Mouse (Mus musculus): Measurements from ENCODE around the gene Bola2. TPM values are rescaled to one million over a fixed set of nuclear protein-coding genes. Genes with fewer than 3 reads are reported as not detected.
A peak's percentile ranks its signal among the peaks of the same experiment; 100 is the strongest.
"Not testable (repeated sequence)": the region's sequence is repeated elsewhere in the genome, so short reads cannot be mapped to it uniquely, and the experiment has no call there.

The Bola2 gene
- total RNA-seq, 1 experiment from 2014 or later = 78.3 TPM

DNA sequence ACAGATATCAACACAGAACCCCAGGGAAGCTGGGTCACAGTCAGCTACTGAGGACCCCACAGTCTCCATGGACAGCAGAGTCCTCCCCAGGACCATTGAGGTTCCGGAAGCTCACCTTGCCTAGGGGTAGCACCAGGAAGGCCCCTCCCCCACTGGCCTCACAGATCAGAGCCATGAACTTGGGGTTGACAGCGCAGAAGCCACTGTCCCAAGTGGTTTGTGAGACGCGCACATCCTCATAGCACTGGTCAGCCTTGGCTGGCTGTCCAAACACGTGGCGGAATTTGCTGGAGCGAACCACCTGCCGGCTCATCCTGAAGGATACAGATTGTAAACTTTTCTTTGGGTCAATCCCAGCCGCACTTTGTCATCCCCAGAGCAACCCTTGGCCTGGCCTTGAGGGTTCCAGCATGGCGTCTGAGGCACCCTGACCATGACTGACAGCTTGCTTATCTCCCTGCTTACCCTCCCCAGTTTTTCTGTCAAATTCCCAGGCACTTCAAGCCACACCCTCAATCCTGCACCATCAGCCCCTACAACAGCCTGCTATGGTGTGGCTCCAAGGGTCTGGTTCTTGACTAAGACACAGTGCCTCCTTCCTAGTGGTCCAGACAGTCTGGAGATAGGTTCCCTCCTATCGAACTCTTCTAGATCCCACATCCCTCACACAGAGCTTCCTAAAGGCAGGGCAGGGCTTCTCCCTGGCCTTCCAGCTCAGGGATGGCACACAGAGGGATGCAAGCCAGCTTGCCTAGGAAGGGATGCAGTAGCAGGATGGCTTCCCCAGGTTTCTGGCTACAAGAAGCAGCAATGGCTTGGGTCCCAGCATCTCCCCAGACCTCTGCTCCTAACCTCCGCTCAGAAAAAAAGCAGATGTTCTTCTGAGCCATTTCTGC, 7.9 kb downstream of the Bola2 start:
- no peak for ATAC-seq (replicated peaks; ENCODE audit: insufficient number of reproducible peaks, low FRiP score, low TSS enrichment, poor library complexity, severe bottlenecking)

DNA sequence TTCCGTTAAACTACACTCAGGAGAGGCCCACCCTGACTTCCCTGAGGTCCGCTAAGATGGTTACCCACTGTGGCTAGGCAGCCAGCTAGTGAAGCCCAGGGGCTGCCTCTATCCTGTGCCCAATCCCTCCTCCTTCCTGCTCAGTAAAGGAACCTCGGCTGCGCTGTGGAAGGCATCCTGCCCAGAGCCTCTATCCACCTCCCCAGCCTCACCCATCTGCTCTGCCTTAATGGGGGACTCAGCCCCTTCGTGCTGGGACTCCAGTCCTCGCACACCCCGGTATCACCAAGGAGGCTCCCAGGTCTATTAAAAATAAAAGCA, 8.5 kb downstream of the Bola2 start:
- peak; percentile 9 for ATAC-seq (replicated peaks; ENCODE audit: insufficient number of reproducible peaks, low FRiP score, low TSS enrichment, poor library complexity, severe bottlenecking)

DNA sequence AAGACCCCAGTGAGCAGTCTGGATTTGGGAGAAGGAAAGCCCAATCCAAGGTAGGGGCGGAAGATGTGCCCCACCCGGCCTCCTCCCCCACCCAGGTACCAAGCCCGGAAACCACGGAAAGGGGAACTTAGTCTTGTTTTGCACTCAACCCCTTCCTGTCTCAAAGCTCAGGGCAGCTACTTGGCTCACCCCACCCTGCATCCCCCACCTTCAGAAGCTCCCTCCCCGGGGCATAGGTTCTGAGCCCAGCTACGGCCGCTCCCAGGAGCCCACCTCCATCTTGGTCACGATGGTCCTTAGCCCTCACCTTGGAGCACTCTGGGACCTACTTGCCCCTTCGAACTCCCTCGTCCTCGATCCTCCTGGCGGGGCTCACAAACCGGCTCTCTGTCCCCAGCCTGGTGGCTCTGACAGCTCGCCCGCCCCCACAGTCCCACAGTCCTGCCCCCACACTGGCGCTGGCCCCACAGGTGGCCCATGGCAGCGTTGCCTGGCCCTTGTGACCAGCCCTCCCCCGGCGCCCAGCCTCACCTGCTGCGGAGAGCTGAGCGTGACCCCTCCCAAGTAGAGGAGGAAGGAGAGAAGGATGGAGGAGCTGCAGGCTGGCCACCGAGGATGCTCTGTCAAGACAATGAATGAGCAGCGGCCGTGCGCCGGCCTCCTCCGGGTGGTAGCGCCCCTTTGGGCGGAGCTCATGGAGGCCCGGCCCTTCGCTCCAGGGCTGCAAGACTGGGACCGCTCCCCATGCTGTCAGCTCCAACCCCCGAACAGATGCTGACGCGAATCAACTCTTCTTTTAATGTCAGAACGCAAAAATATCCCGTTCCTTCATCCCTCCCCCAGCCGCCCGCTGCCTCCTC, 9.2 kb downstream of the Bola2 start:
- peak; percentile 52 for ATAC-seq (replicated peaks; ENCODE audit: insufficient number of reproducible peaks, low FRiP score, low TSS enrichment, poor library complexity, severe bottlenecking)

DNA sequence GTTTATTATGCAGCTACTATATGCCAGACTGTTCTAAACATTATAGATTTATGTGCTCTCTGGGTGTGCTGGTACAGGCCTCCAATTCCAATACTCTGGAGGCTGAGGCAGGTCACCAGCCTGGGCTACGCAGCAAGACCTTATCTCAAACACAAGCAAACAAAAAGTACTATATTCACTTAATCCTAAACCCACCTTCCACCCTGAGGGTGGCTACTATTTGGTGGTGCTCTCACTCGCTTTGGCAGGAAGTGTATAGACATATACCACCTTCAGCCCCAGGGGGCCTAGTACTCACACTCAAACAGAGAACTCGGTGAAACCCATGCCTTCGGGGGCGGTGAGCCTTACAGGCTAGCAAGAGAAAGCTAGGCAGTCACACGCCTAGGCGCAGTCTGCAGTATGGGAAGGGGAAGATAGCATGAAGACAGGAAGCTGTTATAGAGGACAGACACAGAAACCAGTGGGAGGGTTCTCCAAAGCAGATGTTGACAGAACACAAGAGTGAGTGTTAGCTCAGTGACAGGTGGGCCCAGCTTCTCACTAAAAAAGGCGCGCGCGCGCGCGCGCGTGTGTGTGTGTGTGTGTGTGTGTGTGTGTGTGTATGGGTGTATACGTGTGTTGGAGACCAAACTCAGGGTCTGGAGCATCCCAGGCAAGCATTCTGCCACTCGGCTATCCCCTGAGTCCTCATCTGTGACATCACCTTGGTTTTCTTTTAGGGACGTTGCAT, 12.4 kb downstream of the Bola2 start, which contains the start of gene Coro1a:
Coro1a (minus strand) TSS at position 346 of the 733 bp plus-strand sequence.
- no peak for ATAC-seq (replicated peaks; ENCODE audit: insufficient number of reproducible peaks, low FRiP score, low TSS enrichment, poor library complexity, severe bottlenecking)

DNA sequence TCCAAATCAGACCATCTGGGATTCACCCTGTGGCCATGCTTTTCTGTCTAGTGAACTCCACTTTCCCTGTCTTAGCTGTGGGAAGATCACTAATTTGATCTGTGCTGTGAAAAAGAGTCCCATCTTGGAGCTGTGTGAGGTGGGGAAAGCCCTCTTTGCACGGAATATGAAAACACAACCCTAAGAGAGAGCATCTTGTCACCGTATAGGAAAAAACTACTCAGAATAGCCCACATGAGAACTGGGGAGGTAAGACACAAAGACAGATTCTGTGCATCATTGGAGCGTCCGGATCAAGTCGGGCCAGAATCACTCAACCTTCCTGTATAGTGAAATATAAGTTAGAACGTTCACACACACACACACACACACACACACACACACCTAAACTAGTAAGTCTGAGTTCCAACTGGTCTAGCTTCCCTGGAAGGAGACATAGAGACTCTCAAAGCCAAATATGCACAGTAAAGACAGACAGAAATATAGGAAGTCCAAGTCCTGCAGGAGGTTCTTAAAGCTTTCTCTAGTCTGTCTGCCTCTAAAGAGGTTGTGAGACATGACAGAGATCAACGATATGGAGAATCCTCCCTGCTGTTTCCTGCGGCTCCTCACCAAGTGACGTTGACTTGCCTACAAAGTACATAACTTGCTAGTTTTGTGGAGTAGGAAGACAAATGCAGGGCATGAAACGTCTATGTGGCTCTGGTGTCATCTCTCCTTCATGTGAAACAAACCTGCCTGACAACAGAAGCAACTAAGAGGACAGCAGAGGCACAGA, 13.2 kb downstream of the Bola2 start:
- ATAC-seq (replicated peaks; ENCODE audit: insufficient number of reproducible peaks, low FRiP score, low TSS enrichment, poor library complexity, severe bottlenecking) = no peak

DNA sequence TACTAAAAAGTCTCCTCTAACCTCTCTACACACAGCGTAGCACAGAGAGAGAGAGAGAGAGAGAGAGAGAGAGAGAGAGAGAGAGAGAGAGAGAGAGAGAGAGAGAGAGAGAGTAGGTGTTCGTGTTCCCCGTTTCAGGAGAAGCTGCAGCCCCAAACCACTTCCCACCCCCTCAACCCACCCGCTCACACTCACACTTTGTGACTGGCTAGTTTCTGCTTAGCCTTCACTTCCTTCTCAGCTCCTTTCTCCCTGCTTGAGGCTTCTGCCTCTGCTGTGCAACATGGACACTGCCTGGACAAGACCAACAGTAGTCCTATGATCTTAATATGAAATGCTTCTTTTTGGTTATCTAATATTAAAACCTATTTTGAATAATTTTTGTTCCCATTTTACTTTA, 15.1 kb downstream of the Bola2 start:
- ATAC-seq (replicated peaks; ENCODE audit: insufficient number of reproducible peaks, low FRiP score, low TSS enrichment, poor library complexity, severe bottlenecking) = no peak

DNA sequence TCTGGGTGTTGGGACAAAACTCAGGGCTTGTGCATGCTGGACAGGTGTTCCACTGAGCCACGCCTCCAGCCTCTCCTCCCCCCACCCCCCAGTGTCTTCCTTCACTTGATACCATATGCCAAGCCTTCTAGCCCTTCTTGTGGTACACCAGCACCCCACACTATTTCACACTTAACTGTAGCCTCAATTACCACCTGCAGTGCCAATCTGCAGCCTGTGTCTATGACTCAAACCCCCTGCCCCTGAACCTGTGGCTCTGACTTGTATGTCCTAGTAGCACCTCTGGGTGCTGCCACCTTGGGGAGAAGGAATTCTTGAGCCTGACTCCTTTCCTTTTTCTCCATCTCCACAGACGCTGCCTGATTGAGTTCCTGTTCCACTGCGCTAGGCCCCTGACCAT, 16.7 kb downstream of the Bola2 start:
- ATAC-seq (replicated peaks; ENCODE audit: insufficient number of reproducible peaks, low FRiP score, low TSS enrichment, poor library complexity, severe bottlenecking) = no peak

DNA sequence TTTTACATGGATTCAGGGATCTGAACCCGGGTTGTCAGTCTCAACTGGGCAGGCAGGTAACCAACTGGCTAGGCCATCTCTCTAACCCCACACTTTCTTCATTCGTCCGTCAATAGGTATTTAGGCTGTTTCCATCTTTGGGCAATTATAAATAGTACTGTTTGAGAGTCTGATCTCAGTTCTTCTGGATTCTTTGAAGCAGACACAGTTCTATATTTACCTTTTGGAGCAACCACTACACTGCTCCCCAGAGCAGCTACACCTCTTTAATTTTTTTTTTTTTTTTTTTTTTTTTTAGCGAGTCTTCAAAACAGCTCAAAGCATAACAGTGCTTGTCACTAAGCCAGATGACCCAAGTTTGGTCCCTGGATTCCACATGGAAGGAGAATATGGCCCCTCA, 20.5 kb downstream of the Bola2 start:
- no peak for ATAC-seq (replicated peaks; ENCODE audit: insufficient number of reproducible peaks, low FRiP score, low TSS enrichment, poor library complexity, severe bottlenecking)

DNA sequence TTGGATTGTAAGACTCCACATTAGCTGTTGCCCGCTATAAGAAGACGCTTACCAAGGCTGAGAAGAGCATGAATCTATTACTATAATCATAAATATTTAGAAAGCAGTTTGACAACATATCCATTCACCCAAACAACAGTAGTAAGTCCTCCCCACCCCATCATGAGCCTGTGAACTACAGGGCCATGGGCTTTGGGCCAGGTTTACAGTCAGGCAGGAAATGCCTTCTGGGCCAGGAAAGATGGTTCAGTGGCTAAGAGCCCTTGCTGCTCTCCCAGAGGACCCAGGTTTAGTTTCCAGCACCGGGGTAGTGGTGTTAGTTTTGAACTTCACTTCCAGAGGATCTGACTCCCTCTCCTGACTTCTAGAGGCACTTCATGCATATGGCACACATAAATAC, 22.4 kb downstream of the Bola2 start:
- ATAC-seq (replicated peaks; ENCODE audit: insufficient number of reproducible peaks, low FRiP score, low TSS enrichment, poor library complexity, severe bottlenecking) = no peak

DNA sequence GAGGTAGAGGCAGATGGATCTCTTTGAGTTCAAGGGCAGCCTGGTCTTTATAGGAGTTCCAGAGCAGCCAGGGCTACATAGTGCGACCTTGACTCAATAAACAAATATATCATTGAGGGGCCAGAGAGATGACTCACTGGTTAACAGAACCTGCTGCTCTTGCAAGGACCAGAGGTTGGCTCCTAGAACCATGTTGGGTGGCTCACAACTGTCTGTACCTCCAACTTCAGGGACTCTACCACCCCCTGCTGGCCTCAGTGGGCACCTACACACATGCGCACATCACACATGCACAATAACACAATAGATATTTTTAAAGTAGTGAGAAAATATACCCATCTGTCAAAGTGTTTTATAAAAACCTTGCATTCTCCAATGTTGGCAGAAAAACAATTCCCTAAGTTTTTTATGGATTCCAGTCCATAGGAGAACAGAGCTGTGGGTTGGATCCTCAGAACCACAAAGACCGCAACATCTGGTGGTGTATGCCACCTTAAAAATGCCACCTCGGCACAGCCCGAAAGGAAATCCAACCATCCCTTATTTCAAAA, 23.7 kb downstream of the Bola2 start:
- ATAC-seq (replicated peaks; ENCODE audit: insufficient number of reproducible peaks, low FRiP score, low TSS enrichment, poor library complexity, severe bottlenecking) = no peak

DNA sequence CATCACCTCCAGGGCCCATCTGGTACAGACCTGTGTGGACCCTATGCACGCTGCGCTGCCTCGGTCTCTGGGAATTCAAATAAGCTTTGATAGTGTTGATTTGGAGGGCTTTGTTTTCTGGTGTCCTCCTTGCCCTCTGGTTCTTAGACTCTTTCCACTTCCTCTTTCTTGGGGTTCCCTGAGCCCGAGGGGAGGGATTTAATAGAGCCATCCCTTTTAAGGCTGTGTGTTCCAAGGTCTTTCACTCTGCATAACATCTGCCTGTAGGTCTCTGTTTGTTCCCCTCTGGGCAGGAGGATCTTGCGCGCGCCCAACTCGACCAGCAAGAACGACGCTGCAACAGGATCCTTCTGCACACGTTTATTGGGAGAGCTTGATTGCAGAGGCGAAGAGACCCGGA, 26.4 kb downstream of the Bola2 start:
- ATAC-seq (replicated peaks; ENCODE audit: insufficient number of reproducible peaks, low FRiP score, low TSS enrichment, poor library complexity, severe bottlenecking) = peak; percentile 73

DNA sequence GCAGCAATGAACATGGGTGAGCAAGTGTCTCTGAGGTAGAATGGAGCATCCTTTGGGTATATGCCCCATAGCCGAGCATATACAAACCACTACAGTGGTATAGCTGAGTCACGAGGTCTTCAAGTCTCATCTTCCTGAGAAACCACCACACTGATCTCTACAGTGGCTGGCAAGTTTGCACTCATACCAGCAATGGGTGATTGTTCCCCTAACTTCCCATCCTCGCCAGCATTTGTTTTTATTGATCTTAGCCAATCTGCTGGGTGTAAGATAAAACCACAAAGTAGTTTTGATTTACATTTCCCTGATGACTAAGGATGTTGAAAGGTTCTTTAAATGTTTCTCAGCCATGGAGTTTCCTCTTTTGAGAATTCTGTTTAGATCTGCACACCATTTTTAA, 29.9 kb downstream of the Bola2 start:
- peak; percentile 81 for ATAC-seq (replicated peaks; ENCODE audit: insufficient number of reproducible peaks, low FRiP score, low TSS enrichment, poor library complexity, severe bottlenecking)

DNA sequence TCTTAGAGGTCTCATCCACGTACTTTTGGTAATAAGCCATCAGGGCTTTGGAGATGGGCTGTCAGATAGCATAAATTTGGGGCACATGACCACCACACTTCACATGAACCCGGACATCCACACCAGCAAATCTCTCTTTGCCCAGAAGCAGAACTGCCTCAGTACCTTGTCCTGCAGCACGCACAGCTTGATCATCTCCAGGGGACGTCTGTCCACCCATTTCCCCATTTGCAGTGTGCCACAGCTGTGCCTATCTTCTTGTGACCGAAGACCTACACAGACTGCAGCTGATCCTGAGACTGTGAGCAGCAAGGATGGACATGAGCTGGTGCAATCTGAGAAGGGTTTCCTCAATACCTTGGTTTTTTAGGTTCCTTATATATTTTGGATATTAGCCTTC, 30.5 kb downstream of the Bola2 start:
- ATAC-seq (replicated peaks; ENCODE audit: insufficient number of reproducible peaks, low FRiP score, low TSS enrichment, poor library complexity, severe bottlenecking) = peak; percentile 89

DNA sequence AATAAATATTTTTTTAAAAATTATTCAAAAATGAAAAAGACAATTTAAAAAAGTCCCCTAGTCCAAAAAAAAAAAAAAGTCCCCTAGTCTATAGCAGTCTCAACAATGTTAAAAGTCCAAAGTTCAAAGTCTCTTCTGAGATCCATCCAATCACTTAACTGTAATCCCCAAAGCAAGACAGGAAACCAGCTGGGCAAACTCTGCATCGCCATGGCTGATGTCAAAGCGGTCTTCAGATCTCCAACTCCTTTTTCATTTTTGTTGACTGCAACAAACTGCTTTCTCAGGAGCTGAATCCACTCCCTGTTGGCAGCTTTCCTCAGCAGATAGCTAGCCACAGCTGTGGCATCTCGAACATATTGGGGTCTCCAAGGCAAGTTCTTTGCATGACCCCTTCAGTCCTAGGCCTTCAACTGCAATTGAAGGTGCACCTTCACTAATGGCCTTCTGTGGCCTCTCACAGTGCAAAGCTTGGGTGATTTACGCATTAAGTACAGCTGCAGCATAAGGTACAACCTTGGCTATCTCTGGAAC, 35.1 kb downstream of the Bola2 start:
- not testable (repeated sequence) for ATAC-seq (replicated peaks; ENCODE audit: insufficient number of reproducible peaks, low FRiP score, low TSS enrichment, poor library complexity, severe bottlenecking)

DNA sequence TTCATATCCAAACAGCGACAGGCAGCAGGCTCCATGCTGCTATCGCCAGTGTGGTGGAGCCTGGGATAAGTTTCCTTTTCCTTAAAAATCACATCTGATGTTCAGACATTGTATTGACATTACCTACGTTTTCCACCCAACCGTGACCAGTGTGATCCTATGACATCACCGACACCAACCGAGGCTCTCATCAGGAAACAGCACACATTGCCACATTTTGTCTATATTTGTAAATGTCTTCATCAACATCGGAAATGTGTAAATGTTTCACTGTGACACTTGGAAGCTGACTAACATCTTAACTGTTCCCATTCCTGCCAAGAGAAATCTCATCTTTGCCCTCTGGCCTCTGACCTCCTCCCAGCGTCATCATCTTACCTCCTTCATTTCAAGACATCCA, 40.9 kb downstream of the Bola2 start:
- ATAC-seq (replicated peaks; ENCODE audit: insufficient number of reproducible peaks, low FRiP score, low TSS enrichment, poor library complexity, severe bottlenecking) = peak; percentile 84

DNA sequence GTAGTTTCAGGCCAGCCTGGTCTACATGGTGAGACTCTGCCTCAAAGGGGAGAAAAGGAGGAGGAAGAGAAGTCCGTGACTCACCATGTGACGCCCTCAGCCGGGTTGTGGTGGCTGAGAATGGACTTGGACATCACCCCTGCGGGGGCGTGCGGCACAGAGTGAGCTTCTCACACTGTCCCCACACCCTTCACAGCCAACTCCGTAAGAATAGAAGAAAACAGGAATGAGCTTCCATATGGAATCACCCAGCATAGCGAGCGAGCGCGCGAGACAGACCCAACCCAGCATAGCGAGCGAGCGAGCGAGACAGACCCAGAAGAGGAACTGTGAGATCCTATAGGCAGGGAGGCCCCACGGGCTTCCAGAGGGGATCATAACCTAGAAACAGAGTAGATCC, 44.4 kb downstream of the Bola2 start:
- 0 out of 2 replicates have a peak, but pooled peaks have one; percentile 5 for ATAC-seq (replicated peaks; ENCODE audit: insufficient number of reproducible peaks, low FRiP score, low TSS enrichment, poor library complexity, severe bottlenecking)

DNA sequence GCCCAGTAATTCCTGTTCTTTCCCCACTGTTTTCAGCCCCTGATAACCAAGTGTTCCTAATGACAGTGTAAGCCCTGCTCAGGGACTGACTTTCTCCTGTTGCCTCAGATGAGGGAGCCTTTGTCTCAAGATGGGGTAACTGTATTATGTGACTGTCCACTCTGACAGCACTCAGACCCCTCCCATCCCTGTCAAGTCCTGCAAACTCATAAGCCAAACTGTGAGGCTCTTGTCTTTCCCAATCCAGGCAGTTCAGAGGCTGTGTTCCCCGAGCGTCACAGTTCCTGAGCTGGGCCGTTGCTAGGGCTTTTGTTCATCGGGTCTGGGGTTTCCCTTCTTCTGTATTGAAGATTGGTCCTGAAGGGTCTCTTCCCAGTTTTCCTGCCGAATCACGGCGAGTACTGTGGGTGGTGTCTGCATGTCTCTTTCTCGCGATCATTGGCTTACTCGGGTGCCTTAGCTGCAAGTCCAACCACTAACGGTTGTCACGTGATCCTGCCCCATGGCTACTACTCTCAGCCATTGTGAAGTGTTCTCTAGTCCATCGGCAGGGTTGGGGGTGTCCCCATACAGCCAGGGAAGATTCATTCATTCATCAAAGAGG, 45.0 kb downstream of the Bola2 start:
- ATAC-seq (replicated peaks; ENCODE audit: insufficient number of reproducible peaks, low FRiP score, low TSS enrichment, poor library complexity, severe bottlenecking) = no peak

DNA sequence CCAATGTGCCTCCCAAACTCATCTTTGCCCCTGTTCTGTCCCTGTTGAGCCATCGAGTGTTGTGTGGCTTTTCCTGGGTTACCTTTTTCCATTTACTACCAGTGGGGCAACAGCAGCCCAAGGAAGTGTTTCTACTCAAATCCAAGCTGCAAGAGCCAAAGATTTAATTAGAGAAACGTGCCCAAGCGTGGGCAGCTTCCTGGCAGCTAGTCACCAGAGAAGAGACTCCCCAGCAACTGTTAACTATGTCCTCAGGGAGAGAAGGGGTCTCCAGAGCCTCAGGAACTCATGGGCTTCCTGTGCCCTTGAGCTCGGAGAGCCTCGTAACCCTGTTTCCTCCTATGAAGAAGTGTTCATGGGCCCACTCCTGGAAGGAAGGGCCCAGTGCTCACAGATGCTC, 45.8 kb downstream of the Bola2 start:
- ATAC-seq (replicated peaks; ENCODE audit: insufficient number of reproducible peaks, low FRiP score, low TSS enrichment, poor library complexity, severe bottlenecking) = no peak
